Mouse (Mus musculus): Measurements from ENCODE around the gene Lce1j. TPM values are rescaled to one million over a fixed set of nuclear protein-coding genes. Genes with fewer than 3 reads are reported as not detected.

Lce1j gene
- polyA plus RNA-seq, 2 experiments, result not detected

DNA sequence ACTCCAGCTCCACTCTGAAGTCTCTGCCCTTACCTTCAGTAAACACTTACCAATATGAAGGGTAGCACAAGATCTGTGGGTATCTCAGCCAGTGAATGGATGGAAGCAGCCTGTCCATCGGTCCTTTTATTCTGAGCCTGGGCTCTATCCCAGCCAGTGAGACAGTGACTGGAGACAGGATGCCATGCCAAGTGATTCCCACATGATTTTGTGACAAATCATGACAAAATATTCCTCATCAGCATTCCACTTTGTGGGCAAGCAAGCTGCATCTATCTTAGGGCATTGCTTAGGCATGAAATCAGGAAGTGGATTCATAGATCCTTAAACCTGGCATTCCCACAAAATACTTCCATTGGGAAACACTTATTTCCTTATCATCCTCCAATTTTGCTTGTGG is 38.1 kb downstream of the Lce1j start, which contains the start of gene Lce1g:
TSS of gene Lce1g (minus strand) at position 101 of the 400 bp plus-strand sequence.
- TF ChIP-seq CTCF (IDR thresholded peaks at IDR 0.05; ENCODE audit: low read depth), result no peak
- TF ChIP-seq EP300 (IDR thresholded peaks at IDR 0.05; ENCODE audit: low read depth), result no peak
- Histone ChIP-seq H3K4me1 (replicated peaks; ENCODE audit: control insufficient read depth in 2 of 2, insufficient read depth in 2 of 2, low read length in 1 of 2) (no peaks in the 10 kb centered on the region), H3K36me3 (replicated peaks; ENCODE audit: control insufficient read depth, insufficient read depth, low read depth) (no peaks in the 10 kb centered on the region), H3K9ac (replicated peaks) (no peak within 1 kb of the TSS), H3K27me3 (ENCODE audit: control insufficient read depth, insufficient read depth, low read length) (no peaks in the 10 kb centered on the region), H3K27ac (no peak within 1 kb of the TSS), H3K4me2 (ENCODE audit: low read depth) (no peak within 1 kb of the TSS), H3K9me3 (ENCODE audit: control insufficient read depth, low read length) (no peaks in the 10 kb centered on the region), H3K4me3 (ENCODE audit: insufficient read depth in 1 of 2, low read depth in 2 of 2, low read length in 2 of 2) (no peak within 1 kb of the TSS)
- no peak for ATAC-seq (ENCODE audit: insufficient read depth)
- DNase-seq (ENCODE audit: low read depth in 3 of 3, low spot score in 3 of 3), result no peak
- 57% methylated on average over 1 of the region's 1 CpGs for WGBS (ENCODE audit: insufficient replicate concordance)

GRCm38 (mm10) chr3:92738996-92739395 is 51.3 kb downstream of the Lce1j start, which contains the start of gene Gm38119:
Gm38119 (minus strand) TSS chr3:92739096.
- no peak for DNase-seq (ENCODE audit: low read depth in 3 of 3, low spot score in 3 of 3)
- Histone ChIP-seq H3K4me1 (replicated peaks; ENCODE audit: control insufficient read depth in 2 of 2, insufficient read depth in 2 of 2, low read length in 1 of 2) (no peaks in the 10 kb centered on the region), H3K4me3 (ENCODE audit: insufficient read depth in 1 of 2, low read depth in 2 of 2, low read length in 2 of 2) (no peak within 1 kb of the TSS), H3K36me3 (replicated peaks; ENCODE audit: control insufficient read depth, insufficient read depth, low read depth) (no peaks in the 10 kb centered on the region), H3K9me3 (ENCODE audit: control insufficient read depth, low read length) (no peaks in the 10 kb centered on the region), H3K9ac (replicated peaks) (no peak within 1 kb of the TSS), H3K27me3 (ENCODE audit: control insufficient read depth, insufficient read depth, low read length) (no peaks in the 10 kb centered on the region), H3K27ac (no peak within 1 kb of the TSS), H3K4me2 (ENCODE audit: low read depth) (no peak within 1 kb of the TSS)
- 70% methylated on average over 1 of the region's 1 CpGs for WGBS (ENCODE audit: insufficient replicate concordance)
- no peak for ATAC-seq (ENCODE audit: insufficient read depth)
- TF ChIP-seq CTCF (IDR thresholded peaks at IDR 0.05; ENCODE audit: low read depth), result no peak
- TF ChIP-seq EP300 (IDR thresholded peaks at IDR 0.05; ENCODE audit: low read depth), result no peak

Other genes starting within 250 kb of the Lce1j start
- 0.02 and 0.03 TPM in 2 replicates for gene Ivl, start 216.8 kb downstream of the Lce1j start, polyA plus RNA-seq (2012; rRNA removed)
- gene Ivl, start 216.8 kb downstream of the Lce1j start, polyA plus RNA-seq (2014; fragmentation: Nextera tagmentation; extraction: Ambion mirVana), result not detected in 2 replicates
- gene Smcp, start 201.5 kb downstream of the Lce1j start, polyA plus RNA-seq (2012; rRNA removed), result 0.22 TPM in 1 of 2 replicates, not detected in the other
- gene Smcp, start 201.5 kb downstream of the Lce1j start, polyA plus RNA-seq (2014; fragmentation: Nextera tagmentation; extraction: Ambion mirVana), result not detected in 2 replicates
- not detected in 2 replicates for gene 2210017I01Rik, start 183.0 kb downstream of the Lce1j start, polyA plus RNA-seq (2012; rRNA removed)
- gene 2210017I01Rik, start 183.0 kb downstream of the Lce1j start, polyA plus RNA-seq (2014; fragmentation: Nextera tagmentation; extraction: Ambion mirVana), result not detected in 2 replicates
- not detected in 2 replicates for gene Lce6a, start 168.9 kb downstream of the Lce1j start, polyA plus RNA-seq (2012; rRNA removed)
- gene Lce6a, start 168.9 kb downstream of the Lce1j start, polyA plus RNA-seq (2014; fragmentation: Nextera tagmentation; extraction: Ambion mirVana), result not detected in 2 replicates
- gene Lce1a1, start 142.2 kb downstream of the Lce1j start, polyA plus RNA-seq (2012; rRNA removed), result not detected in 2 replicates
- gene Lce1a1, start 142.2 kb downstream of the Lce1j start, polyA plus RNA-seq (2014; fragmentation: Nextera tagmentation; extraction: Ambion mirVana), result not detected in 2 replicates
- gene Lce1b, start 133.6 kb downstream of the Lce1j start, polyA plus RNA-seq (2012; rRNA removed), result not detected in 2 replicates
- not detected in 2 replicates for gene Lce1b, start 133.6 kb downstream of the Lce1j start, polyA plus RNA-seq (2014; fragmentation: Nextera tagmentation; extraction: Ambion mirVana)
- gene Lce1a2, start 120.2 kb downstream of the Lce1j start, polyA plus RNA-seq (2012; rRNA removed), result not detected in 2 replicates
- not detected in 2 replicates for gene Lce1a2, start 120.2 kb downstream of the Lce1j start, polyA plus RNA-seq (2014; fragmentation: Nextera tagmentation; extraction: Ambion mirVana)
- not detected in 2 replicates for gene Lce1c, start 111.3 kb downstream of the Lce1j start, polyA plus RNA-seq (2012; rRNA removed)
- not detected in 2 replicates for gene Lce1c, start 111.3 kb downstream of the Lce1j start, polyA plus RNA-seq (2014; fragmentation: Nextera tagmentation; extraction: Ambion mirVana)
- not detected in 2 replicates for gene Lce1d, start 103.3 kb downstream of the Lce1j start, polyA plus RNA-seq (2012; rRNA removed)
- not detected in 2 replicates for gene Lce1d, start 103.3 kb downstream of the Lce1j start, polyA plus RNA-seq (2014; fragmentation: Nextera tagmentation; extraction: Ambion mirVana)
- not detected in 2 replicates for gene Lce1e, start 81.4 kb downstream of the Lce1j start, polyA plus RNA-seq (2012; rRNA removed)
- gene Lce1e, start 81.4 kb downstream of the Lce1j start, polyA plus RNA-seq (2014; fragmentation: Nextera tagmentation; extraction: Ambion mirVana), result not detected in 2 replicates
- not detected in 2 replicates for gene Lce1f, start 70.2 kb downstream of the Lce1j start, polyA plus RNA-seq (2012; rRNA removed)
- gene Lce1f, start 70.2 kb downstream of the Lce1j start, polyA plus RNA-seq (2014; fragmentation: Nextera tagmentation; extraction: Ambion mirVana), result not detected in 2 replicates
- gene Gm38119, start 51.4 kb downstream of the Lce1j start, polyA plus RNA-seq (2012; rRNA removed), result not detected in 2 replicates
- gene Gm38119, start 51.4 kb downstream of the Lce1j start, polyA plus RNA-seq (2014; fragmentation: Nextera tagmentation; extraction: Ambion mirVana), result not detected in 2 replicates
- not detected in 2 replicates for gene Lce1g, start 38.2 kb downstream of the Lce1j start, polyA plus RNA-seq (2012; rRNA removed)
- not detected in 2 replicates for gene Lce1g, start 38.2 kb downstream of the Lce1j start, polyA plus RNA-seq (2014; fragmentation: Nextera tagmentation; extraction: Ambion mirVana)
- not detected in 2 replicates for gene Lce1h, start 25.4 kb downstream of the Lce1j start, polyA plus RNA-seq (2012; rRNA removed)
- not detected in 2 replicates for gene Lce1h, start 25.4 kb downstream of the Lce1j start, polyA plus RNA-seq (2014; fragmentation: Nextera tagmentation; extraction: Ambion mirVana)
- not detected in 2 replicates for gene Lce1i, start 11.6 kb downstream of the Lce1j start, polyA plus RNA-seq (2012; rRNA removed)
- gene Lce1i, start 11.6 kb downstream of the Lce1j start, polyA plus RNA-seq (2014; fragmentation: Nextera tagmentation; extraction: Ambion mirVana), result not detected in 2 replicates
- gene Lce1k, start 17.4 kb upstream of the Lce1j start, polyA plus RNA-seq (2012; rRNA removed), result not detected in 2 replicates
- not detected in 2 replicates for gene Lce1k, start 17.4 kb upstream of the Lce1j start, polyA plus RNA-seq (2014; fragmentation: Nextera tagmentation; extraction: Ambion mirVana)
- not detected in 2 replicates for gene Kprp, start 36.7 kb upstream of the Lce1j start, polyA plus RNA-seq (2012; rRNA removed)
- gene Kprp, start 36.7 kb upstream of the Lce1j start, polyA plus RNA-seq (2014; fragmentation: Nextera tagmentation; extraction: Ambion mirVana), result not detected in 2 replicates
- not detected in 2 replicates for gene Lce1l, start 60.8 kb upstream of the Lce1j start, polyA plus RNA-seq (2012; rRNA removed)
- gene Lce1l, start 60.8 kb upstream of the Lce1j start, polyA plus RNA-seq (2014; fragmentation: Nextera tagmentation; extraction: Ambion mirVana), result not detected in 2 replicates
- not detected in 2 replicates for gene 2310050C09Rik, start 79.7 kb upstream of the Lce1j start, polyA plus RNA-seq (2012; rRNA removed)
- not detected in 2 replicates for gene 2310050C09Rik, start 79.7 kb upstream of the Lce1j start, polyA plus RNA-seq (2014; fragmentation: Nextera tagmentation; extraction: Ambion mirVana)
- not detected in 2 replicates for gene Lce3a, start 135.7 kb upstream of the Lce1j start, polyA plus RNA-seq (2012; rRNA removed)
- not detected in 2 replicates for gene Lce3a, start 135.7 kb upstream of the Lce1j start, polyA plus RNA-seq (2014; fragmentation: Nextera tagmentation; extraction: Ambion mirVana)
- not detected in 2 replicates for gene Lce3b, start 142.5 kb upstream of the Lce1j start, polyA plus RNA-seq (2012; rRNA removed)
- gene Lce3b, start 142.5 kb upstream of the Lce1j start, polyA plus RNA-seq (2014; fragmentation: Nextera tagmentation; extraction: Ambion mirVana), result not detected in 2 replicates
- gene Lce3c, start 154.0 kb upstream of the Lce1j start, polyA plus RNA-seq (2012; rRNA removed), result not detected in 2 replicates
- gene Lce3c, start 154.0 kb upstream of the Lce1j start, polyA plus RNA-seq (2014; fragmentation: Nextera tagmentation; extraction: Ambion mirVana), result not detected in 2 replicates
- gene Lce3d, start 166.9 kb upstream of the Lce1j start, polyA plus RNA-seq (2012; rRNA removed), result not detected in 2 replicates
- not detected in 2 replicates for gene Lce3d, start 166.9 kb upstream of the Lce1j start, polyA plus RNA-seq (2014; fragmentation: Nextera tagmentation; extraction: Ambion mirVana)
- not detected in 2 replicates for gene Lce3e, start 176.5 kb upstream of the Lce1j start, polyA plus RNA-seq (2012; rRNA removed)
- gene Lce3e, start 176.5 kb upstream of the Lce1j start, polyA plus RNA-seq (2014; fragmentation: Nextera tagmentation; extraction: Ambion mirVana), result not detected in 2 replicates
- gene Lce3f, start 201.7 kb upstream of the Lce1j start, polyA plus RNA-seq (2012; rRNA removed), result not detected in 2 replicates
- gene Lce3f, start 201.7 kb upstream of the Lce1j start, polyA plus RNA-seq (2014; fragmentation: Nextera tagmentation; extraction: Ambion mirVana), result not detected in 2 replicates
- not detected in 2 replicates for gene Crct1, start 225.2 kb upstream of the Lce1j start, polyA plus RNA-seq (2012; rRNA removed)
- gene Crct1, start 225.2 kb upstream of the Lce1j start, polyA plus RNA-seq (2014; fragmentation: Nextera tagmentation; extraction: Ambion mirVana), result not detected in 2 replicates
- not detected in 2 replicates for gene Lce1m, start 228.5 kb upstream of the Lce1j start, polyA plus RNA-seq (2012; rRNA removed)
- gene Lce1m, start 228.5 kb upstream of the Lce1j start, polyA plus RNA-seq (2014; fragmentation: Nextera tagmentation; extraction: Ambion mirVana), result not detected in 2 replicates